Mouse (Mus musculus): ENCODE data around the gene Ctbp2.

Ctbp2 gene

DNA sequence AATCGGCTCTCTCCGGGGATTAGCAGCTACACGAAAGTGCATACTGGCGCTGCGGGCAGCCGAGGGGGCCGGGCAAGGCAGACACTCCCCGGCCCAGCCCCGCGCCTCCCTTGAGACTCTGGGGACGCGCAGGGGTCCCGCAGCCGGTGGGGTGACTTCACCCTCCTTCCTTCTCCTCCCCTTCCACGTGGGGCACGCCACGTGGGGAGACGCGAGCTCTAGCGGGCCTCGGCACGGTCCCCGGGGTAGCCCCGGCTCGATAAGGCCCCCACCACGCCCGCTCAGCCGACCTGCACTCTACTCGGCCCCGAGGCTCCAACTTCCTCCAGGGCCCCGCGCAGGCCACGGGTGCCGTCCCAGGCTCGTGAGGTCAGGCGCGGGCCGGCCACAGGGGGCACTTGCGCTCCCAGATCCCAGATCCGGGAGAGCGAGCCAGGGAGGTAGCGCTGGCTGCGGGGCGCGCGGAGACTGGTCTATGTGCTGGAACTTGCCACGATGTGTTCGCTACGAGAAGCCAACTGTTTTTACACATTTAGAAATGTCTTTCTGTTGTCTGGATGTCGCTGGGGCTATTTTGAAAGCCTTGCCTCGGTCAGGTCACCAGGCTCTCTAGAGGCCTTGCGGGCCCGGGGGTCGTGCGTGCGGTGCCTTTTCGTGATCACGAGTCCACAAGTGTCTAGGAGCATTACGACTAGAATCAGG, at the start of gene Ctbp2:
Gene Ctbp2, minus strand, starts transcription at position 356 of the 702 bp plus-strand sequence.
- in situ Hi-C loops (cut with MseI, MboI) = loop anchor here in 1 of 2 experiments (10.0 kb wide), 1 partner anchor 89 kb away; no protein-coding TSS in a partner anchor

DNA sequence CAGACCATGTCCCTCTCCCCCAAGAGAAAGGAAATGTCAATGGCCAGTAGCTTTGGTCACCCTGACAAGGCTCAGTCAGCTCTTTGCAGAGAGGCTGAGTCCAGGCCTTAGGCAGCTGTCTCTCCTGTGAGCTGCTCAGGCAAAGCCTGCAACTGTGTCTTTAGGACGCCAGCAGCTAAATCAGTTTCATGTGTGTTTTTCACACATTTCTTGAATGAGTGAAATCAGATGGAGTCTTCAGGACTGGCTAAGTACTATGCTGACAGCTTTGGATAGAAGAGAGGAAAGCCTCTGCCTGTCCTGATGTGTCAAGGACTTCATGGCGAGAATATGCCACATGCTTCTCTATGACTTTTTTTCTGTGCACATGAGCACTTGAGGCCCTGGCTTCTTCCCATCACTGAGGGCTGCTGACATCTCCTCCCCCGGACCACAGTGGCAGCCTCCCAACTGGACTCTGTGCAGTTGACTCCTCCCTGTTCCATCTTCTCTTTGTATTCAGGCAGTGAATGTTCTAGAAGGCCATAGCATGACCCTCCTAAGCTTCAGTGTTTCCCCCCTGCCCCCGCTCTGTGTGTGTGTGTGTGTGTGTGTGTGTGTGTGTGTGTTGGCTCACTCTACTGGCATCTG, 47.4 kb upstream of the Ctbp2 start:
- in situ Hi-C loops (cut with MseI, MboI) = no loop called here

DNA sequence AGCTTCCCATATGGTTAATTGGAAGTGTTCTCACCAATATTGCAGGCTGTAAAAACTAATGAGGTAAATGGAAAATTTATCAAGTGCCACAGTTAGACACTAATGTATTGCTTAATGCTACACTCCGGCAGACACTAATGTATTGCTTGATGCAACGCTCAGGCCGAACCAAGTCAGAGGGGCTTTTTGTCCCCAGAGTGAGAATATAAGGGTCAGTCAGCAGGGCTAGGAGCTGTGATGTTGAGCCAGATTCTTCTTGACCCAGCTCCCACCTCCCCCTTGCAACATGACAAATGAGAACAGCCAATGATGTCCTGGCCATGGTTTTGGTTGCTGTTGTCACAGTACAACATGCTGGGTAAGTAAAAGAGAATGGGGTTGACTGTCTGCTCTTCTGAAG, 44.8 kb upstream of the Ctbp2 start:
- in situ Hi-C loops (cut with MseI, MboI) = no loop called here

DNA sequence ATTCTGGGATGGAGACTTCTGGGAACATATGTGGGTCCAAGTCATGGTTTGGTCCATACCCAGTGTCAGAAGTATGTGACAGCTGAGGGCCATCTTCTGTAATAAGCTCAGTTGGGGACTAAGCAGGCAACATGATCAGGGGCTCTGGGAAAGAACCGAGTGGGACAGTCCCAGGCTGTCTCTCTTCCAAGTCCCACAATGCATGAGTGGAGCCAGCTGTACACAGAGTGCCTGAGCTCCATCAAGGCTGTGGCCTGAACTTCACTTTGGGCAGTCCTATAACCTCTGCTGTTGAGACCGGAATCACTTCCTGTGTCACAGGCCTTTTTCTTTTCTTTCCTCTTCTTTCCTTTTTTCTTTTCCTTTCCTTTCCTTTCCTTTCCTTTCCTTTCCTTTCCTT, 43.7 kb upstream of the Ctbp2 start:
- in situ Hi-C loops (cut with MseI, MboI) = no loop called here

DNA sequence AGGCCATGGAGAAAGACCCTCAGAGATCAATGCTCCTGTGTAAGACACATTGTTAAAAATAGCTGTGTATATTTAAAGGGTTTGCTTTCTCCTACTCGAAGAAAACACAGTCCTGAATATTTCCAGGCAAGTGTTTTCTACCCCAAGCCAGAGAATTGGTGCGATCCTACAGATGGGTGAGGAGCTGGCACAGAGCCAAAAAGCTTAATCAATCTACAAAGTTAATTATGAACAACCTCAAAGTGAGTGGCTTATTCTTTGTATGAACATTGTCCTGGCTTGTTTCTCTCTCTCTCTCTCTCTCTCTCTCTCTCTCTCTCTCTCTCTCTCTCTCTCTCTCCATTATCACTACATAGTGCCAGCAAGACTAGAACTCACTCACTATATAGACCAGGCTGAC, 40.6 kb upstream of the Ctbp2 start:
- in situ Hi-C loops (cut with MseI, MboI) = no loop called here

DNA sequence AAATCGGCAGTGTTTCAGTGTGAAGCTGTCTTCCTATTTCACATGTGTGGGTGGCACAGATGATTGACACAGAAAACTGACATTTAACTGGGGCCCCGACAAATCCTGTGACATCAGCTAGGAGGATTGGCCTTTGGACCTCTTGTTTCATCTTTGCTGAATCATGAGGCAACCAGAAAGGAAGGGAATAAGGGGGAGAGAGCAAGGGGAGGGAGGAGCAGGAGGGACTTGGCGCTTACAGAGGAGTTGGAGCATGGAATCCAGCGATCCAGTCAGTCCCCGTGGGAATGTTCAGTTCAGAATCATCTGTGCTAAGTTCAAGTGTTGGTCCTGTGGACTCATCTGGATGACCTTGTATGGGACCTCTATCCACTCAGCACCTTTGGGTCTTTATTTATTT, 38.9 kb upstream of the Ctbp2 start:
- in situ Hi-C loops (cut with MseI, MboI) = no loop called here

DNA sequence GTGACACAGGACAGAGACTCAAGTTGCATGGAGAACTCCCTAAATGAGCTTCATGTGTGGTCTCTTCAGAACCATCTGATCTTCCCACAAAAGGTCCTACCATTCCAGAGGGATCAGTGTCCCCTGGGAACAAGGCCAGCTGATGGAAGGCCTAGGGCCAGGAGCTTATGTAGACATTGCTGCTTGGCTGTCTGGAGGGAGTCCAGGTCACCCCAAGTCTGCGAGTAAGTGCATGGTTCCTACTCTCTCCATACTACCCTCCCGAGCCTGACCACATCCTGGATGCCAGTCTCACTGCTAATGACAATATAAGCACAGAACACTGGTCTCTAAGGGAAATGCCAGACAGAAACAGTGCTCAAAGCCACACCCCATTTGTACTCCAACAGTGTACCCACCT, 38.0 kb upstream of the Ctbp2 start:
- in situ Hi-C loops (cut with MseI, MboI) = no loop called here

DNA sequence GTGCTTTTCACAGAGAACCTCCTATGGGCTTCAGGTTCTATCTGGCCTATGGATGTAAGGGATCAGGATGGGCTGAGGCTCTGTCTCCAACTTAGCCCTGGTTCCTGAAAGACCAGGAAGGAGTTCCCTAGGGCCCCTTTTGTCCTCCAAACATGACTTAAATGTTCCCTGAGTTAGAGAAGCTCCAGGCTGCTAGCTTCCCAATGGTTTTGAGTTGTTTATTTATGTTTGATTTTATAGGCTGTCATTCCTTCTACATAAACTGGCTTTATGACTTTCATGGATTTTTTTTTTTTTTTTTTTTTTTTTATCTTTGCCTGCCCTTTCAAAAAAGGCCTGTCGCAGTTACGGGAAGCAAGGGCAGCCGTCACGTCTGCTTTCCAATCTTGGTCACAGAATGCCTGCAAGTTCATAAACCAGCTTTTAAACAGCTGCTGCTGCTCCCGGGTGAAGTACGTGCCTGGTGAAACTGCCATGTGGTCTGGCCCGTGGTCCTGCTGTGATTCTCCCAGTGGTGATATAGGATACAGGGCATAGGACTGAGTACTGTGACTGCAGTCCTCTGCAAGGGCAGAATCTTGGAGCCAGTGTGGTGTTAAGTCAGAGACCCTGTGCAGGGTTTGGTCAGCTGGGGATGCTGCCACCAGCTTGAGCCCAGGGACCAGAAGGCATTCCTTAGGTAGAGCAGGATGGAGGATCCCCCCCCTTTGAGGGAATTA, 37.4 kb upstream of the Ctbp2 start:
- in situ Hi-C loops (cut with MseI, MboI) = no loop called here

DNA sequence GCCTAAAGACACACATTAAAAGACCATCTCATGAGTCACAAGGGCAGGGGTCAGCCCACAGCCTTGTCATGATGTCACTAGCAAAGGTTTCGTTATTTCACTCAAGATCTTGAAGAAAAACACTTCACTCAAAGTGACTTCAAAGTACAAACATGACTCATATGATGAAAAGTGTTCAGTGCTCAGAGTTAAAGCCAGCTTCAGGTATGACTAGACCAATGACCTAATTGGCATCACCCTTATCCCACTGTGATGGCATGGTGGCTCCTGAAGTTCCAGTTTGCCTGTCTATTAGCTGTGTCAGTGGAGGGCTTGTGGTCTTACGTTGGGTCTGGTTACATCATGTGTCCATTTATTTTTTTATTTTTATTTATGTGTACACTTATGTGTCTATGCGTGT, 35.4 kb upstream of the Ctbp2 start:
- in situ Hi-C loops (cut with MseI, MboI) = no loop called here

DNA sequence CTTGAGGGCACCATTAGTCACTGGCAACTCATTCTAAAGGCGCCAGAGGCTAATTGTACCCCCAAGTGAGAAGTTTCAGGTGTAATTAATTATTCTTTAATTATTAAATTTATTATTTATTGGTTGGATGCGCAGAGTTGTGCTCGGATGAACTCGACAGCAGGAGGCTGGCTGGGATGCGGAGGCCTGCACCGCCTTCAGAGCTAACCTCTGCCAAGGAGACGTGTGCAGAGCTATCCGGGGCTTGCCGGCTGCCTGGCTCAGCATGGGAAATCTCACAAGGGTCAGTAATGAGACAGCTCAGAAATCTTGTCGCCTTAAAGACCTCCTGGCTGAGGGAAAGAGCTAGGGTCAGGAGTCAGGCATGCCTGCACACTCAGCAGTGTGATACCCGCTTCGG, 31.5 kb upstream of the Ctbp2 start:
- in situ Hi-C loops (cut with MseI, MboI) = no loop called here

DNA sequence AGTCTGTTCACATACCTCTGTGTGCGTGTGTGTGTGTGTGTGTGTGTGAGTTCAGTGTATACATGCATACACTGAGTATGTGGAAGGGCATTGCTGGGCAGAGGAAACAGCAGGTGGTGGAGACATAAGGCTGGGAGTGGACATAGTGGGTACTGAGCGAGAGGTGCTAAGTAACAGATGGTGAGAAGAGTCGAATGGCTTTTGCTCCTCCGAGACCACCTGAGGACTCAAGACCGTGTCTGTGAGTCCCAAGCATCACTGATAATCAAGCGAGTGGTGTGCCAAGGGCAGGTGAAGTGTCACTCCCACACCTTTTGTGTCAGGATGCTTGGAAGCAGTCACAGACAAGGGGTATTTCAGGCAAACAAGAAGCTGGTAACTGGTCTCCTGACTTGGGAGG, 30.7 kb upstream of the Ctbp2 start:
- in situ Hi-C loops (cut with MseI, MboI) = no loop called here

DNA sequence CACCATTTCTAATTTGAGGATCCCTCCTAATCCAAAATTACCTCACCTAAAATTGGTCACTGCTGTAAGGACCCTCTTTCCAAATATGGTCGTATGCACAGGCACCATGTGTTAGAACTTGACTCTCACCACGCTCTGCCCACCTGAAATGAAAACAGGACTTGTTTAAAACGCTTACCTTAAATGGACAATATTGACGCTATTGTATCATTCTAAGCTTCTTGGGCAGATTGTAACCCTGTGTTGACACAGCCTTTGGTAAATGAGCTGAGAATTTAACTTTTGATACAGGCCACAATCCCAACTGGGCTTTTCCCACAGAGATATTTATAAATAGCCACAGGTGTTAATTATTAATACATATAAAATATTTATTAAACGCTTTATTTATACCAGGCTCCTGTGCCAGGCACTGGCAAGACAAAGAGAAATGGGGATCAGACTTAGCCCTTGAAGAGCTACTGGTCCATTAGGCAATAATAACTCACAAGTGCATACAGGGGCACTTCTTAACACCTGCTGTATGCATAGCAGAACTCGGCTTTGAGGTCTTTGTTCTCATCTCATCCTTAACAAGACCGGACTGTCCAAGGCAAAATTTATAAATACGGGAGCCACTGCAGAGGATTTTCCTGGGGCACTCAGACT, 15.7 kb upstream of the Ctbp2 start:
- in situ Hi-C loops (cut with MseI, MboI) = no loop called here

DNA sequence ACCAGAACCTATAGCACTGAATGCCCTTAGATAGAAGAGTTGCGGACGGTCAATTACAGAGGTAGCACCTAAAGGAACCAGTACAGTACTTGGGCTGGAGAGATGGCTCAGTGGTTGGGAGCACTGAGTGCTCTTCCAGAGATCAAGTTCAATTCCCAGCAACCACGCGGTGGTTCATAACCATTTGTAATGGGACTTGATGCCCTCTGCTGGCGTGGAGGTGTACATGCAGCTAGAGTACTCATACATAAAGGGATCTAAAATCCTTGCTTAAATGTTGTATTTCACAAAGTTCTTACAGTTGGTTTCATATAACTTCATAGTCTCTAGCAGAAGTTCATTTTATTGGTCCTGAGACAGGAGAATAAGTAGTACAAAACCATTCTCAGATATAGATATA, 9.4 kb upstream of the Ctbp2 start:
- in situ Hi-C loops (cut with MseI, MboI) = no loop called here

DNA sequence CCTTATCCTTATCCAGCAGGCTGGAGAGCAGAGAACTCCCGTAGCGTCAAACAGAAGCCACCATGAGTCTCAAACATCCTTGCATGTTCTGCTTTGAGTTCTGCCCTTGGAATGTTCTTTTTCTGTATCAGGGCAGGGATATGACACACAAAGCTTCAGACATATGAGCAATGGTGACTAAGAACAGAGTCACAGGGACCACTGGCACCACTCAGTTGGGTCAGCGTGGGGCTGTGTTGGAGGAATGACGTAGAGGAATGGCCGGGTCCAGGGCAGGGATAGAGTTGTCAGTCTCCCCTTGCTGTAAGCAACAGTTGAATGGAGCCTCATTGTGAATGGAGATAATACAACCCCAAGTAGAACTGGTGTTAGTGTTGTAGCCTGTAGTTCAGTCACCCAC, 8.5 kb upstream of the Ctbp2 start:
- in situ Hi-C loops (cut with MseI, MboI) = no loop called here

DNA sequence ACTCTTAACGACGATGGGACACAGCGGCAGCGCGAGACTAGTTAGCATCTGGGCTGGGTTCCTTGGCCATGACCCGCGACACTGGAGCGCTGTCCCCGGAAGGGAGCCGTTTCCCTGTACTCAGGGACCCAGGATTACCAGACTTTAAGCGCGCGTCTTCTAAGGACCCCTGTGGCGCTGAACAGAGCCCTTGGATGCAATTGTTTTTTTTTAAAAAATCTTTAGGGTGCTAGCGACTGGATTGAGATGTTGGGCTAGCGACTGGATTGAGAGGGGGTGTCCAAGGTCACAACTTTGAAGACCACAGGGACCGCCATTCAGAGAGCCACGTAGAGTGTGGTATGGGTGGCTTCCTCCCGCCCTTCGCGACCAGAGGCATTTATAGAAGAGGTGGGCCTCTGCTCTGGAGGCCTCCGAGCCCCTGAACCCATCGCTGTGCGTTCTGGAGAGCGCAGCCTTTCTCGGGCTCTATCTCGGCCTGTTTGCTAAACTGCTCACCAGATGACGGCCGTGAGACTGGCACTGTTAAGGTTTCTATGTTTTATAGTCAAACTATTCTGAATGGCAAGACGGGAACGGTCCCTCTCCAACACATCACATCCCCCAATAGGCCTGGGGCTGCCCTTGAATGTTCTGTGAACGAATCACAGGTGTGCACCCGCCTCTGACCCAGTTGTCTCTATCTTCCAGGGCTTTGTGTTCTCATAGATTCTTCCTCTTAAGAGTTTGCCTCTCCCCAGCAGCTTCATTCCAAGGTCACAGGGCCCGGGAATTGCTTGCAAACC, 739 bp upstream of the Ctbp2 start:
- in situ Hi-C loops (cut with MseI, MboI) = loop anchor here in 1 of 2 experiments (10.0 kb wide), 1 partner anchor 90 kb away; no protein-coding TSS in a partner anchor

DNA sequence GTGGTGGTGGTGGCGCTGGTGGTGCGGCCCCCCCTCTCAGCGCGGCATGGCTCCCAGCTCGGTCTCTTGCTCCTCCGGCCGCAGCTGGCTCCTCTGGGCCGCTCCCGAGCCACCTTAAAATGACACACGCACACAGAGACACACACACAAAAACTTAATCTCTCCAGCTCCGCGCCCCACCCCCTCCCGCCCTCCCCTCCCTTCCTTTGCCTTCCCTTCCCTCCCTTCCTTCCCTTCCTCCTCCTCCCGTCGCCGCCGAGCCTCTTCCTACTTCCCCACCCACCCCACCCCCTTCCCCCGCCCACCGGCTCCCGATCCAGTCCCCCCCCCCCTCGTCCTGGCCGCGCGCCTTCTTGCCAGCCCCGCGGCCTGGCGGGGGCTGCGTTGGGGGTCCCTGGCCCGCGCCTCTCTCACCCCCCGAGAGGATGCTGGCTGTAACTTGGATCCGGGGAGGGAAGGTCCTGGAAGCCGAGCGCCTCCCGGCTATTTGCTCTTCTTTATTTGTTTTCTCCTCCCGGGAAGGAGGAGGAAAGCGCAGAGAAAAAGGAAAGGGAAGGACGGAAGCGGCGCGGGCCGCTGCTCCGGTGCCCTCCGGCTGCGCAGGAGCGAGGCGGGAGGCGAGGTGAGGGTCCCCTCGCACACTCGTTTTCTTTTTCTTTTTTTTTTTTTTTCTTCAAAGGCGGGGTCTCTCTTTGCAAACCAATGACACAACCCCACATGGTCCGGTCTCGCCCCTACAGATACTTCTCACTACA, 733 bp downstream of the Ctbp2 start, which contains the start of gene Fgfr2:
Gene Fgfr2, minus strand, starts transcription at position 107 of the 755 bp plus-strand sequence.
- in situ Hi-C loops (cut with MseI, MboI) = loop anchor here in 1 of 2 experiments (10.0 kb wide), 1 partner anchor 89 kb away; no protein-coding TSS in a partner anchor

DNA sequence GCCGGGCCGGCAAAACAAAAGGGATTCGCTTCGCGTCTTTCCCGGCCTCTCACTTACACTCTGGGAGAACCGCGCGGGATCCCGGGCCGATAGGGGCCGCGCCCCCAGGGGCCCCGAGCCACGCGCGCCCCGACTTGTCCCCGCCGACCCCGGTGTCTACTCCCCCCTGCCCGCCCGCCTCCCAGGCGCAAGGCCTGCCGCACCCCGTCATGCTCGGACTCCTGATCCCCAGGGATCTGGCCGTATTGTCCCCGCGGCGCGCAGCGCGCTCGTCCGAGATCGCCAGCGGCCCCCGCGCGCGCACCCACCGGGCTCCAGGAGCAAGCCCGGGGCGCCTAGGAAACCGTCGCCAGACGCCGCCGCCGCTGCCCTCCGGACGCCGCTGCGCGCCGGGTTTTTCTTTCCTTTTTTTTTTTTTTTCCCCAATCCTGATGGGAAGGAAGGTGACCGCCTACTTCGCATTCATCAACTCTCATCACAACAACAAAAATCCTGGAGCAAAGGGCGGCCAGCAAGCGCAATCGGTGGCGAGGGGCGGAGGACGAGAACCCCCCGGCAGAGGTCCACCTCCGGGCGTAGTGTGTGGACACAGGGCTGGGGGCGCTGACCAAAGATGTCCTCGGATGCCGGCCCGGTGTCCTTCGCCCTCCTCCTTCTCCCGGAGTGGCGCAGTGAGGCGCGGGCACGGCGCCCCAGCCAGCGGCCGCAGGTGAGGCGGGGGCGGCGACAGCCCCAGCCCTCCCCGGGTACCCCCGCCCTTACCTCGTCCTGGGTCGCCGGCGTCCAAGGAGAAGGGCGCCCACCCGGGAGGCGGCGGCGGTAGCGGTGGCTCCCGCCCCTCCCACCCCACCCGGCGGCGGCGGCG, 1.5 kb downstream of the Ctbp2 start:
- in situ Hi-C loops (cut with MseI, MboI) = loop anchor here in 1 of 2 experiments (10.0 kb wide), 1 partner anchor 88 kb away; no protein-coding TSS in a partner anchor

DNA sequence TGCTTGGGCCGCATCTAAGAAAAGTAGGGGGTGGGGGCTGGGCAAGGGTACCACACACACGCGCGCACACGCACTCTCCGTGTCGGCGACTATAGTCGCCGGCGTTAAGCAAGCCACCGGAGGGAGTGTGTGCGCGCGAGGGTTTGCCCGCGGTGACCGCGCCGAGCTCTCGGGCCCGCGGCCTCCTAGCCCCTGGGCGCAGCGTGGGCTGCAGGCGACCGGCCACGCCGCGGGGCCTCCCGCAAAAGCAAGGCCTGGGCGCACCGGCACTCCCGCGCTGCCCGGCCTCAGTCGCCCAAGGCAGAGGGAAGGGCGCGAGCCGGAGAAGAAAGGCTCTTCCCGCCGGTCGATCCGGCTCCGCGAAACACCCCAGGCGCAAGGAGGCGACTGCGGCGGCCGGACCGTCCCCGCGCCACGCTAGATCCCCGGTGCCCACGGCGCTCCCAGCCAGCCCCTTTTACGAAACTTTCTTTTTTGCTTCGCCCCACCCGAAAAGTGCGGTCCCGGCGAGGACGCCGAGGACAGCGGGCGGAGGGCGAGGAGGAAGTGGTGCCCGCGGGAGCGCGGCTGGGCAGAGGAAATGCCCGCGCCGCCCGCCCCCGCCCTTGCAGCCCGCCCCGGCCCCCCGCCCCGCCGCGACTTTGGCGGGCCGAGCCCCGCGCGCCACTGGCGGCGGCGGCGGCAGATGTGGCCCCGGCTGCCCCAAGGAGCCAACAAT, 2.3 kb downstream of the Ctbp2 start:
- in situ Hi-C loops (cut with MseI, MboI) = loop anchor here in 1 of 2 experiments (10.0 kb wide), 1 partner anchor 87 kb away; no protein-coding TSS in a partner anchor

Measured in mouse trophoblast stem cell (cell line).